Mouse (Mus musculus) embryonic facial prominence, embryonic 13.5 days (tissue): Measurements from ENCODE around the gene Dact3. TPM values are rescaled to one million over a fixed set of nuclear protein-coding genes. Genes with fewer than 3 reads are reported as not detected.

Source experiments
- ATAC-seq: fragments of 200-750 bp; cut with Nextera tagmentation; 2 replicates; pipeline ENCODE4 v1.8.0; 2017; ENCODE audit warnings: low read depth; ENCODE audit not compliant: insufficient number of reproducible peaks, insufficient read depth, low FRiP score, low TSS enrichment
- H3K27ac ChIP-seq: fragments of 300-500 bp; sonication (generic); 2 replicates; pipeline ENCODE4 v1.5.1; 2015; ENCODE audit warnings: moderate library complexity, mild to moderate bottlenecking, inconsistent platforms
- H3K27me3 ChIP-seq: fragments of 300-500 bp; sonication (generic); 2 replicates; pipeline ENCODE4 v1.6.1; 2015; ENCODE audit warnings: mild to moderate bottlenecking, inconsistent platforms
- H3K36me3 ChIP-seq: fragments of 300-500 bp; sonication (generic); 2 replicates; pipeline ENCODE4 v1.6.1; 2015; ENCODE audit warnings: mild to moderate bottlenecking, inconsistent platforms
- H3K4me1 ChIP-seq: fragments of 300-500 bp; sonication (generic); 2 replicates; pipeline ENCODE4 v1.6.1; 2015; ENCODE audit warnings: inconsistent platforms
- H3K4me2 ChIP-seq: fragments of 300-500 bp; sonication (generic); 2 replicates; pipeline ENCODE4 v1.6.1; 2015; ENCODE audit warnings: moderate library complexity, mild to moderate bottlenecking, inconsistent platforms
- H3K4me3 ChIP-seq: fragments of 300-500 bp; sonication (generic); 2 replicates; pipeline ENCODE4 v1.5.1; 2015; ENCODE audit warnings: mild to moderate bottlenecking, inconsistent platforms
- H3K9ac ChIP-seq: fragments of 300-500 bp; sonication (generic); 2 replicates; pipeline ENCODE4 v1.6.1; 2015; ENCODE audit warnings: mild to moderate bottlenecking, inconsistent platforms
- H3K9me3 ChIP-seq: fragments of 300-500 bp; sonication (generic); 2 replicates; pipeline ENCODE4 v1.6.1; 2016; ENCODE audit warnings: inconsistent platforms
- WGBS: fragments of 180-500 bp; shearing (Covaris S2); methylation state at CpG from one replicate; pipeline ENCODE4 v1.1.7; 2015; ENCODE audit warnings: mixed read lengths; 5-methylcytosine and 5-hydroxymethylcytosine counted together
- polyA plus RNA-seq: library from polyadenylated mRNA; unstranded; fragments of >200 nt; fragmentation: Nextera tagmentation; extraction: Ambion mirVana; gene quantifications from 2 replicates; pipeline ENCODE4 v1.2.1, GENCODE M21; 2015

Dact3 gene
- polyA plus RNA-seq, 1 experiment from 2014 or later = 4.9 TPM

- ATAC-seq = no peak
- 23% methylated on average over 7 of the region's 9 CpGs for WGBS
These were observed 4.9 kb downstream of the Dact3 start for GRCm38 (mm10) chr7:16879796-16880547.

GRCm38 (mm10) chr7:16880615-16881014 lies 5.5 kb downstream of the Dact3 start:
- peaks cover 7% of the 10 kb centered on the region for H3K9me3 ChIP-seq
- peaks cover 25% of the 10 kb centered on the region for H3K4me1 ChIP-seq
- H3K4me2 ChIP-seq = no peak overlapping the region
- 19% methylated on average over 5 of the region's 5 CpGs for WGBS
- peak overlapping the region; percentile 74 for H3K27ac ChIP-seq
- H3K4me3 ChIP-seq = no peak overlapping the region
- peaks cover 4% of the 10 kb centered on the region; the same call in 1 of the 2 replicates for H3K27me3 ChIP-seq
- H3K9ac ChIP-seq = peak overlapping the region; percentile 16
- peaks cover 63% of the 10 kb centered on the region for H3K36me3 ChIP-seq
- ATAC-seq = no peak

More at GRCm38 (mm10) chr7:16879796-16880547, 4.9 kb downstream of the Dact3 start:
- no peak overlapping the region for H3K4me3 ChIP-seq
- no peak overlapping the region for H3K4me2 ChIP-seq
- H3K36me3 ChIP-seq = peaks cover 57% of the 10 kb centered on the region
- H3K4me1 ChIP-seq = peaks cover 25% of the 10 kb centered on the region
- H3K9me3 ChIP-seq = peaks cover under 1% of the 10 kb centered on the region; the same call in 1 of the 2 replicates
- peaks cover under 1% of the 10 kb centered on the region; the same call in 1 of the 2 replicates for H3K27me3 ChIP-seq
- H3K27ac ChIP-seq = peak overlapping the region; percentile 74
- peak overlapping the region; percentile 16 for H3K9ac ChIP-seq

- H3K27ac ChIP-seq = no peak overlapping the region
- peaks cover 12% of the 10 kb centered on the region for H3K9me3 ChIP-seq
- H3K4me1 ChIP-seq = peaks cover 16% of the 10 kb centered on the region; the same call in 1 of the 2 replicates
- peaks cover 84% of the 10 kb centered on the region for H3K36me3 ChIP-seq
- no peak overlapping the region for H3K4me2 ChIP-seq
- H3K9ac ChIP-seq = no peak overlapping the region
- 94% methylated on average over 6 of the region's 6 CpGs for WGBS
- no peak overlapping the region for H3K4me3 ChIP-seq
- no peak for ATAC-seq
- H3K27me3 ChIP-seq = peaks cover 11% of the 10 kb centered on the region; the same call in 1 of the 2 replicates
These were observed 8.0 kb downstream of the Dact3 start for GRCm38 (mm10) chr7:16883162-16883561.

GRCm38 (mm10) chr7:16884334-16884733 lies 9.2 kb downstream of the Dact3 start:
- Histone ChIP-seq H3K9ac (no peak overlapping the region), H3K4me2 (no peak overlapping the region), H3K4me1 (peaks cover 16% of the 10 kb centered on the region; the same call in 1 of the 2 replicates), H3K27me3 (peaks cover 11% of the 10 kb centered on the region; the same call in 1 of the 2 replicates), H3K27ac (no peak overlapping the region), H3K9me3 (peaks cover 12% of the 10 kb centered on the region), H3K36me3 (peaks cover 72% of the 10 kb centered on the region), H3K4me3 (no peak overlapping the region)
- ATAC-seq = no peak
- 45% methylated on average over 4 of the region's 4 CpGs for WGBS

- H3K4me3 ChIP-seq = peak overlapping the region; percentile 32
- no peak for ATAC-seq
These were observed 10.2 kb downstream of the Dact3 start for GRCm38 (mm10) chr7:16885271-16885776.

GRCm38 (mm10) chr7:16885905-16886304 lies 10.8 kb downstream of the Dact3 start:
- no peak overlapping the region for H3K27ac ChIP-seq
- H3K4me2 ChIP-seq = peak overlapping the region; percentile 48
- peaks cover 11% of the 10 kb centered on the region; the same call in 1 of the 2 replicates for H3K27me3 ChIP-seq
- H3K36me3 ChIP-seq = peaks cover 68% of the 10 kb centered on the region
- H3K4me3 ChIP-seq = peak overlapping the region; percentile 32
- peaks cover 16% of the 10 kb centered on the region for H3K4me1 ChIP-seq
- H3K9me3 ChIP-seq = peaks cover 12% of the 10 kb centered on the region
- H3K9ac ChIP-seq = 0 out of 2 replicates have a peak overlapping the region, but pooled peaks have one; percentile 11
- 58% methylated on average over 59 of the region's 59 CpGs for WGBS
- no peak for ATAC-seq

More at GRCm38 (mm10) chr7:16885271-16885776, 10.2 kb downstream of the Dact3 start:
- Histone ChIP-seq H3K9ac (0 out of 2 replicates have a peak overlapping the region, but pooled peaks have one; percentile 11), H3K9me3 (peaks cover 12% of the 10 kb centered on the region), H3K4me2 (peak overlapping the region; percentile 48), H3K27ac (0 out of 2 replicates have a peak overlapping the region, but pooled peaks have one; percentile 12), H3K27me3 (peaks cover 11% of the 10 kb centered on the region; the same call in 1 of the 2 replicates), H3K4me1 (peaks cover 16% of the 10 kb centered on the region), H3K36me3 (peaks cover 70% of the 10 kb centered on the region)
- 16% methylated on average over 91 of the region's 95 CpGs for WGBS

- peaks cover 23% of the 10 kb centered on the region for H3K36me3 ChIP-seq
- H3K9ac ChIP-seq = peak overlapping the region; percentile 62
- peaks cover 7% of the 10 kb centered on the region for H3K9me3 ChIP-seq
- peak overlapping the region; percentile 44 for H3K4me3 ChIP-seq
- peak overlapping the region; percentile 98 for H3K27ac ChIP-seq
- H3K4me1 ChIP-seq = peaks cover 59% of the 10 kb centered on the region
- peak; percentile 0; the same call in 1 of the 2 replicates for ATAC-seq
- peak overlapping the region; percentile 72 for H3K4me2 ChIP-seq
- 9% methylated on average over 6 of the region's 6 CpGs for WGBS
- peaks cover 16% of the 10 kb centered on the region; the same call in 1 of the 2 replicates for H3K27me3 ChIP-seq
These were observed 15.4 kb downstream of the Dact3 start for GRCm38 (mm10) chr7:16890536-16890935.

- H3K27me3 ChIP-seq = peaks cover 13% of the 10 kb centered on the region; the same call in 1 of the 2 replicates
- WGBS = under 1% methylated on average over 23 of the region's 23 CpGs
- peak; percentile 85 for ATAC-seq
These were observed 15.8 kb downstream of the Dact3 start for GRCm38 (mm10) chr7:16890944-16891343.

GRCm38 (mm10) chr7:16891641-16892351 lies 16.7 kb downstream of the Dact3 start, which contains the start of gene Gng8:
TSS of gene Gng8 (plus strand) at chr7:16891786.
- peak within 1 kb of the TSS; percentile 66 for H3K9ac ChIP-seq
- H3K9me3 ChIP-seq = no peaks in the 10 kb centered on the region
- peak within 1 kb of the TSS; percentile 44 for H3K4me3 ChIP-seq
- under 1% methylated on average over 30 of the region's 30 CpGs for WGBS
- peak within 1 kb of the TSS; percentile 98 for H3K27ac ChIP-seq
- H3K36me3 ChIP-seq = peaks cover 15% of the 10 kb centered on the region
- ATAC-seq = peak; percentile 78
- H3K4me2 ChIP-seq = peak within 1 kb of the TSS; percentile 72
- peaks cover 9% of the 10 kb centered on the region; the same call in 1 of the 2 replicates for H3K27me3 ChIP-seq
- H3K4me1 ChIP-seq = peaks cover 60% of the 10 kb centered on the region

More at GRCm38 (mm10) chr7:16890944-16891343, 15.8 kb downstream of the Dact3 start:
- Histone ChIP-seq H3K4me3 (peak overlapping the region; percentile 44), H3K9me3 (peaks cover 3% of the 10 kb centered on the region), H3K4me1 (peaks cover 60% of the 10 kb centered on the region), H3K36me3 (peaks cover 19% of the 10 kb centered on the region), H3K9ac (peak overlapping the region; percentile 62), H3K4me2 (peak overlapping the region; percentile 72), H3K27ac (peak overlapping the region; percentile 98)

GRCm38 (mm10) chr7:16892352-16892730 lies 17.2 kb downstream of the Dact3 start:
- Histone ChIP-seq H3K4me2 (peak overlapping the region; percentile 72), H3K36me3 (peaks cover 10% of the 10 kb centered on the region), H3K27ac (peak overlapping the region; percentile 98; the same call in 1 of the 2 replicates), H3K4me1 (peaks cover 60% of the 10 kb centered on the region), H3K4me3 (peak overlapping the region; percentile 44), H3K9me3 (no peaks in the 10 kb centered on the region), H3K9ac (peak overlapping the region; percentile 66), H3K27me3 (peaks cover 9% of the 10 kb centered on the region; the same call in 1 of the 2 replicates)
- no peak for ATAC-seq
- 26% methylated on average over 9 of the region's 9 CpGs for WGBS

GRCm38 (mm10) chr7:16893612-16894011 lies 18.5 kb downstream of the Dact3 start:
- Histone ChIP-seq H3K27ac (no peak overlapping the region), H3K4me3 (peak overlapping the region; percentile 30), H3K9ac (peak overlapping the region; percentile 61; the same call in 1 of the 2 replicates), H3K9me3 (no peaks in the 10 kb centered on the region), H3K4me2 (peak overlapping the region; percentile 72), H3K36me3 (0 out of 2 replicates have a peak, but pooled peaks cover 4% of the 10 kb centered on the region), H3K27me3 (peaks cover 9% of the 10 kb centered on the region; the same call in 1 of the 2 replicates), H3K4me1 (peaks cover 60% of the 10 kb centered on the region)
- 6% methylated on average over 5 of the region's 6 CpGs for WGBS
- ATAC-seq = no peak
